ENCODE assay signal across 9 mouse cellular contexts in genomic region chr2:143545299-143545751, GRCm38 (mm10). TPM values are rescaled to one million over a fixed set of nuclear protein-coding genes. Genes with fewer than 3 reads are reported as not detected.
DNase-seq lines count a peak whose midpoint lies in the region; ATAC-seq lines count a peak whose summit lies in the region.
"Had no signal": no experiment of that assay in that cellular context is flagged by ENCODE, and none has a peak within 500 bp of the region (broad histone marks: within the 10 kb centered on the region; RNA-seq: fewer than 3 reads in every experiment).

No protein-coding gene starts in this region.

- no peaks in the 10 kb centered on the region for H3K36me3 ChIP-seq in forebrain, embryonic 10.5 days (replicated peaks)
- no peaks in the 10 kb centered on the region for H3K36me3 ChIP-seq in neural tube, embryonic 11.5 days (ENCODE audit: control insufficient read depth, insufficient read depth, low read length)

- peak; percentile 42 for ATAC-seq in neural tube, embryonic 11.5 days (ENCODE audit: insufficient read depth, low FRiP score, low TSS enrichment)

- H3K4me1 ChIP-seq in forebrain, embryonic 10.5 days: peaks cover 26% of the 10 kb centered on the region
- no peaks in the 10 kb centered on the region; the same call in 1 of the 2 replicates for H3K4me1 ChIP-seq in neural tube, embryonic 11.5 days (ENCODE audit: control insufficient read depth, insufficient read depth, low read length)

- peak overlapping the region; percentile 57 for H3K4me3 ChIP-seq in forebrain, embryonic 10.5 days
- H3K4me3 ChIP-seq in neural tube, embryonic 11.5 days (ENCODE audit: low read depth, low read length): peak overlapping the region; percentile 52

- under 1% methylated on average over 7 of the region's 7 CpGs for WGBS in forebrain, embryonic 10.5 days
- under 1% methylated on average over 7 of the region's 7 CpGs for WGBS in neural tube, embryonic 11.5 days

- peak overlapping the region; percentile 61 for H3K9ac ChIP-seq in neural tube, embryonic 11.5 days (ENCODE audit: low read length)

- H3K9me3 ChIP-seq in forebrain, embryonic 10.5 days: no peaks in the 10 kb centered on the region
- no peaks in the 10 kb centered on the region for H3K9me3 ChIP-seq in neural tube, embryonic 11.5 days (ENCODE audit: control insufficient read depth, low read length)

- H3K27me3 ChIP-seq in forebrain, embryonic 10.5 days (ENCODE audit: poor library complexity, severe bottlenecking): peaks cover 55% of the 10 kb centered on the region
- H3K27me3 ChIP-seq in neural tube, embryonic 11.5 days (ENCODE audit: control insufficient read depth, insufficient read depth, low read length): peaks cover 25% of the 10 kb centered on the region

- H3K27ac ChIP-seq in forebrain, embryonic 10.5 days: peak overlapping the region; percentile 83
- 0 out of 2 replicates have a peak overlapping the region, but pooled peaks have one; percentile 34 for H3K27ac ChIP-seq in neural tube, embryonic 11.5 days (ENCODE audit: low read depth, low read length)

- DNase-seq in heart, adult 11 months: peak; percentile 86
- DNase-seq in heart, adult 9 months (ENCODE audit: low spot score in 2 of 2): no peak
- DNase-seq in brain, adult 2 months (ENCODE audit: low read depth, low spot score): peak; percentile 74
- DNase-seq in forebrain, embryonic 10.5 days (ENCODE audit: extremely low spot score, low spot score): no peak
- DNase-seq in layer of hippocampus, postnatal 36 days: peak; percentile 12 to 18
- DNase-seq in neural tube, embryonic 11.5 days (ENCODE audit: low spot score): peak; percentile 57
- no peak for DNase-seq in adipocyte (ENCODE audit: low spot score)
- no peak for DNase-seq in adrenal gland, postnatal 4 days (ENCODE audit: low spot score in 2 of 2)

- peak overlapping the region; percentile 73 for H3K4me2 ChIP-seq in neural tube, embryonic 11.5 days (ENCODE audit: low read depth)

RNA-seq across cellular contexts. Expression of gene Pcsk2, which starts 0.6 kb away (rescaled TPM):
- polyA plus RNA-seq in forebrain, embryonic 10.5 days (2016; fragmentation: Nextera tagmentation; extraction: Ambion mirVana): 0.48 and 0.86 TPM in 2 replicates
- 100 to 1,000 TPM; 149 to 155 TPM for total RNA-seq in layer of hippocampus, postnatal 36 days (2021)
- 4.4 and 7.5 TPM in 2 replicates for polyA plus RNA-seq in neural tube, embryonic 11.5 days (2014; fragmentation: Nextera tagmentation; extraction: Ambion mirVana)
- total RNA-seq in adrenal gland, postnatal 4 days (2021): 10 to 100 TPM in 1 of 2 experiments, 1 to 10 TPM in 1; 5.5 to 13.2 TPM
- total RNA-seq: hematopoietic stem cell, adult 5-6 weeks had no signal

Comparison
In these comparisons a context has a peak if more than half of its experiments do, and no peak if none do; other contexts are left out.
1. DNase-seq: peak in heart, adult 11 months (single experiment), brain, adult 2 months (single experiment), layer of hippocampus, postnatal 36 days (2 of 2) and neural tube, embryonic 11.5 days (single experiment); none in heart, adult 9 months (0 of 2), forebrain, embryonic 10.5 days (single experiment), adipocyte (single experiment) and adrenal gland, postnatal 4 days (0 of 2).
2. RNA of gene Pcsk2, which starts 0.6 kb away (total RNA-seq): 149 to 155 TPM in layer of hippocampus, postnatal 36 days; 5.5 to 13.2 TPM in adrenal gland, postnatal 4 days; every median in the first group is over 10 times any median in the second.